Mouse (Mus musculus) heart, embryonic 16.5 days (tissue): ENCODE measurements around the gene Arhgap15. TPM values are rescaled to one million over a fixed set of nuclear protein-coding genes. Genes with fewer than 3 reads are reported as not detected.
A peak's percentile ranks its signal among the peaks of the same experiment; 100 is the strongest.

ENCODE experiments used
- ATAC-seq: fragments of 200-750 bp; cut with Nextera tagmentation; replicated peaks from 2 replicates; pipeline ENCODE4 v1.8.0; 2017; ENCODE audit warnings: moderate number of reproducible peaks; ENCODE audit not compliant: insufficient read depth, low FRiP score; ENCODE audit errors: extremely low read depth
- H3K27ac ChIP-seq: fragments of 300-500 bp; sonication (generic); 2 replicates; pipeline ENCODE4 v1.5.1; 2014; ENCODE audit warnings: mild to moderate bottlenecking, low read length, control low read depth, moderate library complexity
- H3K27me3 ChIP-seq: fragments of 300-500 bp; sonication (generic); 2 replicates; pipeline ENCODE4 v1.6.1; 2014; ENCODE audit warnings: low read length, mixed read lengths; ENCODE audit not compliant: control insufficient read depth, insufficient read depth
- H3K36me3 ChIP-seq: fragments of 300-500 bp; sonication (generic); 2 replicates; pipeline ENCODE4 v1.6.1; 2014; ENCODE audit not compliant: control insufficient read depth, insufficient read depth
- H3K4me1 ChIP-seq: fragments of 300-500 bp; sonication (generic); 2 replicates; pipeline ENCODE4 v1.6.1; 2014; ENCODE audit warnings: low read length, mixed read lengths; ENCODE audit not compliant: control insufficient read depth, insufficient read depth
- H3K4me2 ChIP-seq: fragments of 300-500 bp; sonication (generic); 2 replicates; pipeline ENCODE4 v1.6.1; 2014; ENCODE audit warnings: low read depth, mild to moderate bottlenecking, control low read depth, low read length
- H3K4me3 ChIP-seq: fragments of 300-500 bp; sonication (generic); 2 replicates; pipeline ENCODE4 v1.5.1; 2014; ENCODE audit warnings: mild to moderate bottlenecking, control low read depth, low read length
- H3K9ac ChIP-seq: fragments of 300-500 bp; sonication (generic); 2 replicates; pipeline ENCODE4 v1.6.1; 2014; ENCODE audit warnings: low read length, control low read depth
- H3K9me3 ChIP-seq: fragments of 300-500 bp; sonication (generic); replicated peaks from 2 replicates; pipeline ENCODE4 v1.6.1; 2016; ENCODE audit warnings: low read length; ENCODE audit not compliant: control insufficient read depth
- WGBS: fragments of 180-500 bp; shearing (Covaris S2); extraction: QIAGEN DNeasy Blood & Tissue Kit; methylation state at CpG from one replicate; pipeline ENCODE4 v1.1.7; 2014; 5-methylcytosine and 5-hydroxymethylcytosine counted together
- polyA plus RNA-seq: library from polyadenylated mRNA; unstranded; fragments of >200 nt; fragmentation: Nextera tagmentation; extraction: Ambion mirVana; gene quantifications from 2 replicates; pipeline ENCODE4 v1.2.1, GENCODE M21; 2015

Arhgap15 gene
- polyA plus RNA-seq, 1 experiment from 2014 or later, result 7.2 TPM

DNA sequence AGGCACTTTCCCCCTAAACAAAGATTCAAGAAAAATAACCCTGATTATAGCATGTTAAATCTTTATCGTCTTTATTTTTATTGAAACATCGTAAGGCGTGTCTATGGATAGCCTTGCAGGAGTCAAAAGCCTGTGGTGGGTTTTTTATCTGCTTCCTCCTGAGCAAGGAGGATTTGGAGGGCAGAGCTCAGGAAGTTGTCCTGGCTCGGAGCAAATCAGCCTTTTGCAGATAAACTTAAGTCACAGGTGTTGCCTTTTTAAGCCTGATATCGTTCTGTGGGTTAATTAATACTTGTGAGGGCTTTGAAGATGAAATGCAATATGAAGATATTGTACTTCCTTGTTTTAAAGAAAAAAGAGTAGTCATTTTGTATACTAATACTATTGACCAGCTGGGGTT lies 87.3 kb downstream of the Arhgap15 start:
- Histone ChIP-seq H3K9ac (no peak overlapping the region), H3K4me1 (no peaks in the 10 kb centered on the region), H3K4me2 (no peak overlapping the region), H3K27me3 (no peaks in the 10 kb centered on the region), H3K9me3 (no peaks in the 10 kb centered on the region), H3K36me3 (no peaks in the 10 kb centered on the region), H3K4me3 (no peak overlapping the region), H3K27ac (no peak overlapping the region)
- WGBS, result 54% methylated on average over 5 of the region's 5 CpGs
- no peak for ATAC-seq

DNA sequence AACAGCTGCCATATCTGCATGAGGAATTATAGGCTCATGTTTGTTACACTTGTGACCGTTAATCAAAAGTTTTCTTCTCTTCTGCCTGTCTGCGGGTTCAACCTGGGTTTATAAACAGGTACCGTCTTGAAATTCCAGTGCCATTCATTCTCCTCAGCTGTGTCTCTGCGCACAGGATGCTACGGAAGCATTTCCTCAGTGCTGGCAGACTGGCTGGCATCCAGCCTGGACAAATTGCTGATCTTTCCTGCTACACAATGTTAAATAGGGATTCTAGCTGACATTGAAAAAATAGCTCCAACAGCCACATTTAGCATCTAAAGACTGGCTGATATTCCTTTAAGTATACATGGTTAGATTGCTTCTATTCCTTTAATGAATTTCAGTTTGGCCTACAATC lies 93.0 kb downstream of the Arhgap15 start:
- Histone ChIP-seq H3K9ac (no peak overlapping the region), H3K4me3 (no peak overlapping the region), H3K9me3 (no peaks in the 10 kb centered on the region), H3K27me3 (no peaks in the 10 kb centered on the region), H3K36me3 (no peaks in the 10 kb centered on the region), H3K4me1 (no peaks in the 10 kb centered on the region), H3K27ac (no peak overlapping the region), H3K4me2 (no peak overlapping the region)
- WGBS, result 51% methylated on average over 5 of the region's 5 CpGs
- ATAC-seq, result no peak

DNA sequence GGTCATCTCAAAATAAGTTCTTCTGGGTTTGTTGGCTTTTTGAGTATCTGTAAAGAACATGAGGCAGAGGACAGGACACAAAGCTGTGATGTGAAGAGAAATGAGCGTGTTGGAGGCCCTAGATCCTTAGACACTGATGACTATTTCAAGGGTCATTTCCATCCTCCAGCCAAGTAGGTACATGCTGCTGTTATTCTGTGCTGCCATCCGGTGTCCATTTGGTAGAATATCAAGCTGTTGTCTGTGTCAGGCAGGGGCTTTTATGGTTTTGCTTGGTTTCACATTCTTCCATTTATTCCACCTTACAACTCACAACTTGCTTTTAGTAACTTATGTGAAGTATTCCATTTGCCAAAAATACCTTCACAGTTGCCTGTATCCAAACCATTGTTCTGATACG lies 102.6 kb downstream of the Arhgap15 start:
- no peaks in the 10 kb centered on the region for H3K36me3 ChIP-seq
- H3K9ac ChIP-seq, result no peak overlapping the region
- no peak overlapping the region for H3K4me3 ChIP-seq
- no peaks in the 10 kb centered on the region for H3K27me3 ChIP-seq
- H3K4me2 ChIP-seq, result no peak overlapping the region
- no peaks in the 10 kb centered on the region for H3K4me1 ChIP-seq
- no peak overlapping the region for H3K27ac ChIP-seq
- no peak for ATAC-seq
- 55% methylated on average over 3 of the region's 3 CpGs for WGBS
- H3K9me3 ChIP-seq, result no peaks in the 10 kb centered on the region

DNA sequence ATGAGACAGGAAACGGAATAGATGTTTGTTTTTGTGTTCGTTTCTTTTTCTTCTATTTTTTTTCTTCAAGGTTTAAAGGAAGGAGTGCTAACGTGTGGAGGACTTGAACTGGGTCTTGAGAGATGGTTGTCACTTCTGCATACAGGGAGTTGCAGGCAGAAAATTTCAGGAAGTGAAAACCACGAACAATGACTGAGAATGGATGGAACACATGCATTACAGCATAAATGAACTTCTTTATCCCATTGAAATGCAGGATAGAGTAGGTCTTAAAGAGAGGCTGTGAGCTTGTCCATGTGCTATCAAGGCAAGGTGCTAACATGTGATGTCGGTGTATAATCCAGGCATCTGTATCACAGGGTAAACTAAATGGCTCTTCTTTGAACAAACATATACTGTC lies 114.1 kb downstream of the Arhgap15 start:
- no peak for ATAC-seq
- Histone ChIP-seq H3K9ac (no peak overlapping the region), H3K4me1 (no peaks in the 10 kb centered on the region), H3K27me3 (no peaks in the 10 kb centered on the region), H3K4me2 (no peak overlapping the region), H3K9me3 (no peaks in the 10 kb centered on the region), H3K4me3 (no peak overlapping the region), H3K36me3 (no peaks in the 10 kb centered on the region), H3K27ac (no peak overlapping the region)
- 70% methylated on average over 5 of the region's 5 CpGs for WGBS

- Histone ChIP-seq H3K36me3 (no peaks in the 10 kb centered on the region), H3K4me2 (no peak overlapping the region), H3K9me3 (no peaks in the 10 kb centered on the region), H3K4me3 (no peak overlapping the region), H3K27ac (no peak overlapping the region), H3K9ac (no peak overlapping the region), H3K27me3 (no peaks in the 10 kb centered on the region), H3K4me1 (no peaks in the 10 kb centered on the region)
- ATAC-seq, result 0 out of 2 replicates have a peak, but pooled peaks have one; percentile 52
- 21% methylated on average over 7 of the region's 7 CpGs for WGBS
Measured at GRCm38 (mm10) chr2:43902403-43902973, 153.9 kb downstream of the Arhgap15 start.

- ATAC-seq, result no peak
- Histone ChIP-seq H3K9ac (no peak overlapping the region), H3K4me1 (no peaks in the 10 kb centered on the region), H3K4me3 (no peak overlapping the region), H3K36me3 (no peaks in the 10 kb centered on the region), H3K27ac (no peak overlapping the region), H3K9me3 (no peaks in the 10 kb centered on the region), H3K4me2 (no peak overlapping the region), H3K27me3 (no peaks in the 10 kb centered on the region)
- whole genome bisulfite sequencing, result 79% methylated on average over 5 of the region's 5 CpGs
Measured at GRCm38 (mm10) chr2:43907496-43907895, 158.9 kb downstream of the Arhgap15 start.

DNA sequence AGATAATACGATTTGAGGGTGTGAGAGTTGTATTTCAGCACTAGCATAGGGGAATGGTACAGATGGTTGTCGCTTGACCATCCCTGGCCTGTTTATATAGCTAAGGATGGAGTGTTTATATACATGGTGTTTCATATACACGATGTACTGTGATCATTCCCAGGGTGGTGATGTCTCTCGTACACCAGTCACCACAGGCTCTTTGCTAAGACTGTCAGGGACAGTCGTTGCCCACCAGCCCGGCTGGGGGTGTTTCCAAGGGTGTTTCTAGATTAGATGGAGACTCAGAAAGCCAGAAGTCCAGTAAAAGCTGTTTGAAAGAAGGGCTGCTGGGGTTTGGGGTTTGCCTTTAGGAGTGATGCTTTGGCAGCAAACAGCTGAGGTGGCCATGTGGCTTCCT lies 165.5 kb downstream of the Arhgap15 start:
- 70% methylated on average over 6 of the region's 6 CpGs for WGBS
- no peaks in the 10 kb centered on the region for H3K9me3 ChIP-seq
- no peak overlapping the region for H3K4me3 ChIP-seq
- ATAC-seq, result no peak
- H3K4me2 ChIP-seq, result no peak overlapping the region
- H3K27me3 ChIP-seq, result no peaks in the 10 kb centered on the region
- H3K27ac ChIP-seq, result no peak overlapping the region
- no peak overlapping the region for H3K9ac ChIP-seq
- H3K4me1 ChIP-seq, result no peaks in the 10 kb centered on the region
- H3K36me3 ChIP-seq, result no peaks in the 10 kb centered on the region

DNA sequence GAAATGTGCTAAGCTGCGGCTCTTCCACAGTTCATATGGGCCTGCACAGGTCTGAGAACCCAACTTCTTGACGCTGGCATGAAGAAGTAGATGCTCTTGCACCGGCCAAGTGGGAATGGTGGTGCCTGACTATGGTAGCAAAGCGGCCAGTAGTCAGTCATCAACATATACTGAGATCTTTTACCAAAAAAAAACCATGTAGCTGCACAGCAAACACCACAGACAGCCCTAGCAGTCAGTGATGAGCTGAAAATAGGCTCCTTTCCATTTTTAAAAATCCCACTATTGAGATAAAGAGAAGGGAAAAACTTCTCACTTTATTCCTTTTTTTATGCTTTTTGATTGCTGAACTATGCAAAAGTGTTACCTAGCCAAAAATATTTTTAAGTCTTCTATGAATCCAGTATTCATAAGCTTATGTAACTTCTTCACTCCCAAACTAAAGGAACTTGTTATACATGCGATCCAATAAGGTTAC lies 175.3 kb downstream of the Arhgap15 start:
- no peaks in the 10 kb centered on the region for H3K4me1 ChIP-seq
- no peak overlapping the region for H3K4me3 ChIP-seq
- ATAC-seq, result no peak
- H3K36me3 ChIP-seq, result no peaks in the 10 kb centered on the region
- no peak overlapping the region for H3K4me2 ChIP-seq
- 81% methylated on average over 5 of the region's 5 CpGs for WGBS
- no peaks in the 10 kb centered on the region for H3K27me3 ChIP-seq
- no peak overlapping the region for H3K9ac ChIP-seq
- H3K9me3 ChIP-seq, result no peaks in the 10 kb centered on the region
- no peak overlapping the region for H3K27ac ChIP-seq

- no peak for ATAC-seq
- Histone ChIP-seq H3K36me3 (no peaks in the 10 kb centered on the region), H3K9ac (no peak overlapping the region), H3K27ac (no peak overlapping the region), H3K27me3 (no peaks in the 10 kb centered on the region), H3K4me1 (no peaks in the 10 kb centered on the region), H3K4me3 (no peak overlapping the region), H3K4me2 (no peak overlapping the region), H3K9me3 (no peaks in the 10 kb centered on the region)
- 84% methylated on average over 3 of the region's 3 CpGs for WGBS
Measured at GRCm38 (mm10) chr2:43931687-43932086, 183.1 kb downstream of the Arhgap15 start.
